Comparison of ENCODE assay signal across 7 mouse cellular contexts in genomic region chr7:132714236-132714923, GRCm38 (mm10).
DNase-seq lines count a peak whose midpoint lies in the region; ATAC-seq and TF ChIP-seq lines count a peak whose summit lies in the region.

No protein-coding gene starts in this region.

- no peaks in the 10 kb centered on the region for H3K9me3 ChIP-seq in forebrain, embryonic 12.5 days
- H3K9me3 ChIP-seq in hindbrain, embryonic 14.5 days (ENCODE audit: control insufficient read depth, low read length), result no peaks in the 10 kb centered on the region
- H3K9me3 ChIP-seq in midbrain, embryonic 11.5 days (ENCODE audit: control insufficient read depth, low read length), result no peaks in the 10 kb centered on the region

- WGBS in forebrain, embryonic 12.5 days, result 34% methylated on average over 6 of the region's 6 CpGs
- WGBS in hindbrain, embryonic 14.5 days, result 47% methylated on average over 6 of the region's 6 CpGs
- WGBS in midbrain, embryonic 11.5 days, result 59% methylated on average over 6 of the region's 6 CpGs

- intact Hi-C loops in left cerebral cortex, postnatal 36 days (cut with DNase I), result loop anchor here (5.0 kb wide), 1 partner anchor 57 kb away; no protein-coding TSS in a partner anchor

- POLR2A ChIA-PET in Patski (lab: Charles Lee), result interaction anchor here (1.1 kb wide), 1 partner anchor 86 kb away, joined by 3 read pairs; no protein-coding TSS in a partner anchor

- no peak overlapping the region for H3K9ac ChIP-seq in forebrain, embryonic 12.5 days
- no peak overlapping the region; the same call in 1 of the 2 replicates for H3K9ac ChIP-seq in hindbrain, embryonic 14.5 days
- no peak overlapping the region for H3K9ac ChIP-seq in midbrain, embryonic 11.5 days (ENCODE audit: low read length)

- peaks cover 49% of the 10 kb centered on the region for H3K4me1 ChIP-seq in forebrain, embryonic 12.5 days
- peaks cover 33% of the 10 kb centered on the region for H3K4me1 ChIP-seq in hindbrain, embryonic 14.5 days (replicated peaks; ENCODE audit: control insufficient read depth, insufficient read depth, low read length)
- H3K4me1 ChIP-seq in midbrain, embryonic 11.5 days (ENCODE audit: control insufficient read depth, insufficient read depth, low read length), result no peaks in the 10 kb centered on the region; the same call in 1 of the 2 replicates

- no peak for TF ChIP-seq CTCF in Patski (IDR thresholded peaks at IDR 0.05)

- H3K27me3 ChIP-seq in Patski, result no peaks in the 10 kb centered on the region
- H3K27me3 ChIP-seq in forebrain, embryonic 12.5 days, result no peaks in the 10 kb centered on the region
- H3K27me3 ChIP-seq in hindbrain, embryonic 14.5 days (ENCODE audit: control insufficient read depth, insufficient read depth, low read length), result no peaks in the 10 kb centered on the region
- H3K27me3 ChIP-seq in midbrain, embryonic 11.5 days (ENCODE audit: control insufficient read depth, insufficient read depth, low read length), result no peaks in the 10 kb centered on the region

- in situ Hi-C loops in Patski (cut with MboI; ENCODE audit: low pct_unique_long_range_greater_than_20kb), result no loop called here

- CTCF ChIA-PET in Patski (lab: Charles Lee), result interaction anchor here (0.7 to 1.7 kb wide), 5 partner anchors 9 to 98 kb away, joined by 3 to 4 read pairs (median 3); no protein-coding TSS in a partner anchor

- H3K27ac ChIP-seq in forebrain, embryonic 12.5 days, result peak overlapping the region; percentile 68
- peak overlapping the region; percentile 77 for H3K27ac ChIP-seq in hindbrain, embryonic 14.5 days
- H3K27ac ChIP-seq in midbrain, embryonic 11.5 days (ENCODE audit: low read depth, low read length), result no peak overlapping the region

- ATAC-seq in Patski, result peak; percentile 95
- peak; percentile 38; the same call in 1 of the 2 replicates for ATAC-seq in forebrain, embryonic 12.5 days (ENCODE audit: low FRiP score)
- ATAC-seq in hindbrain, embryonic 14.5 days (ENCODE audit: low FRiP score), result peak; percentile 42; the same call in 1 of the 2 replicates
- 0 out of 2 replicates have a peak, but pooled peaks have one; percentile 6 for ATAC-seq in midbrain, embryonic 11.5 days (ENCODE audit: low FRiP score)

- peaks cover 25% of the 10 kb centered on the region for H3K36me3 ChIP-seq in forebrain, embryonic 12.5 days (replicated peaks)
- H3K36me3 ChIP-seq in hindbrain, embryonic 14.5 days (replicated peaks; ENCODE audit: control insufficient read depth, insufficient read depth), result peaks cover 14% of the 10 kb centered on the region; the same call in 1 of the 2 replicates
- peaks cover 4% of the 10 kb centered on the region; the same call in 1 of the 2 replicates for H3K36me3 ChIP-seq in midbrain, embryonic 11.5 days (ENCODE audit: control insufficient read depth, insufficient read depth, low read length)

- DNase-seq in 3T3-L1 (ENCODE audit: low read depth, low spot score) (peak; percentile 70), Patski (ENCODE audit: low read depth, low spot score) (peak; percentile 97)
- DNase-seq in hindbrain, embryonic 14.5 days (ENCODE audit: low spot score), result peak; percentile 71
- DNase-seq in left cerebral cortex, postnatal 36 days (ENCODE audit: low spot score in 2 of 2), result peak; percentile 56 to 59
- DNase-seq in midbrain, embryonic 11.5 days (ENCODE audit: low spot score, missing footprints), result no peak
- no peak for DNase-seq in thymus, postnatal 4 days

- no peak overlapping the region for H3K4me3 ChIP-seq in forebrain, embryonic 12.5 days (replicated peaks)
- no peak overlapping the region for H3K4me3 ChIP-seq in hindbrain, embryonic 14.5 days (replicated peaks; ENCODE audit: low read length)
- no peak overlapping the region for H3K4me3 ChIP-seq in midbrain, embryonic 11.5 days (ENCODE audit: low read depth, low read length)

- H3K4me2 ChIP-seq in forebrain, embryonic 12.5 days, result no peak overlapping the region
- H3K4me2 ChIP-seq in hindbrain, embryonic 14.5 days (replicated peaks), result no peak overlapping the region
- no peak overlapping the region for H3K4me2 ChIP-seq in midbrain, embryonic 11.5 days

Comparison
In these comparisons a context has a peak if more than half of its experiments do, and no peak if none do; other contexts are left out.
1. DNase-seq: peak in 3T3-L1 (single experiment), Patski (single experiment), hindbrain, embryonic 14.5 days (single experiment) and left cerebral cortex, postnatal 36 days (2 of 2); none in midbrain, embryonic 11.5 days (single experiment) and thymus, postnatal 4 days (single experiment).
2. ATAC-seq: peak in every context shown above with its lines; median percentile 95 in Patski; 42 in hindbrain, embryonic 14.5 days; 38 in forebrain, embryonic 12.5 days; 6 in midbrain, embryonic 11.5 days.